Mouse (Mus musculus) neural tube, embryonic 14.5 days (tissue): Measurements from ENCODE around the gene Gabrb3. TPM values are rescaled to one million over a fixed set of nuclear protein-coding genes. Genes with fewer than 3 reads are reported as not detected.

ENCODE experiments used
- ATAC-seq: fragments of 200-750 bp; cut with Nextera tagmentation; 2 replicates; pipeline ENCODE4 v1.8.0; 2017; ENCODE audit warnings: low read depth, mild to moderate bottlenecking, moderate TSS enrichment, moderate library complexity
- H3K27ac ChIP-seq: fragments of 300-500 bp; sonication (generic); 2 replicates; pipeline ENCODE4 v1.5.1; 2014; ENCODE audit warnings: low read depth, mild to moderate bottlenecking, control low read depth, low read length, moderate library complexity, mixed read lengths
- H3K27me3 ChIP-seq: fragments of 300-500 bp; sonication (generic); 2 replicates; pipeline ENCODE4 v1.6.1; 2014; ENCODE audit warnings: low read length; ENCODE audit not compliant: control insufficient read depth, insufficient read depth
- H3K36me3 ChIP-seq: fragments of 300-500 bp; sonication (generic); 2 replicates; pipeline ENCODE4 v1.6.1; 2014; ENCODE audit warnings: low read length, mixed read lengths; ENCODE audit not compliant: control insufficient read depth, insufficient read depth
- H3K4me1 ChIP-seq: fragments of 300-500 bp; sonication (generic); 2 replicates; pipeline ENCODE4 v1.6.1; 2014; ENCODE audit warnings: low read length; ENCODE audit not compliant: control insufficient read depth, insufficient read depth
- H3K4me2 ChIP-seq: fragments of 300-500 bp; sonication (generic); 2 replicates; pipeline ENCODE4 v1.6.1; 2014; ENCODE audit warnings: mild to moderate bottlenecking, low read depth, low read length, control low read depth
- H3K4me3 ChIP-seq: fragments of 300-500 bp; sonication (generic); 2 replicates; pipeline ENCODE4 v1.5.1; 2014; ENCODE audit warnings: low read depth, low read length, control low read depth, mixed read lengths
- H3K9ac ChIP-seq: fragments of 300-500 bp; sonication (generic); replicated peaks from 2 replicates; pipeline ENCODE4 v1.6.1; 2014; ENCODE audit warnings: low read depth, mild to moderate bottlenecking, control low read depth, low read length, mixed read lengths
- H3K9me3 ChIP-seq: fragments of 300-500 bp; sonication (generic); 2 replicates; pipeline ENCODE4 v1.6.1; 2016; ENCODE audit warnings: low read length; ENCODE audit not compliant: control insufficient read depth
- WGBS: fragments of 180-500 bp; shearing (Covaris S2); extraction: QIAGEN DNeasy Blood & Tissue Kit; methylation state at CpG from one replicate; pipeline ENCODE4 v1.1.7; 2014; 5-methylcytosine and 5-hydroxymethylcytosine counted together
- polyA plus RNA-seq: library from polyadenylated mRNA; unstranded; fragments of >200 nt; fragmentation: Nextera tagmentation; extraction: Ambion mirVana; gene quantifications from 2 replicates; pipeline ENCODE4 v1.2.1, GENCODE M21; 2014

The Gabrb3 gene
- polyA plus RNA-seq, 1 experiment from 2014 or later: 95.3 TPM

GRCm38 (mm10) chr7:57640796-57641195 is 221.3 kb downstream of the Gabrb3 start:
- no peak overlapping the region for H3K4me2 ChIP-seq
- H3K4me1 ChIP-seq: no peaks in the 10 kb centered on the region
- H3K36me3 ChIP-seq: no peaks in the 10 kb centered on the region
- no peaks in the 10 kb centered on the region for H3K27me3 ChIP-seq
- ATAC-seq: no peak
- 47% methylated on average over 1 of the region's 1 CpGs for WGBS
- H3K9ac ChIP-seq: no peak overlapping the region
- H3K27ac ChIP-seq: no peak overlapping the region
- H3K4me3 ChIP-seq: no peak overlapping the region
- no peaks in the 10 kb centered on the region for H3K9me3 ChIP-seq

GRCm38 (mm10) chr7:57647345-57647744 is 227.9 kb downstream of the Gabrb3 start:
- Histone ChIP-seq H3K4me3 (no peak overlapping the region), H3K4me1 (no peaks in the 10 kb centered on the region), H3K4me2 (no peak overlapping the region), H3K27me3 (no peaks in the 10 kb centered on the region), H3K36me3 (no peaks in the 10 kb centered on the region), H3K9me3 (no peaks in the 10 kb centered on the region), H3K9ac (no peak overlapping the region), H3K27ac (no peak overlapping the region)
- no peak for ATAC-seq
- 93% methylated on average over 2 of the region's 2 CpGs for WGBS

- no peaks in the 10 kb centered on the region for H3K4me1 ChIP-seq
- WGBS: 95% methylated on average over 4 of the region's 4 CpGs
- no peaks in the 10 kb centered on the region for H3K36me3 ChIP-seq
- ATAC-seq: no peak
- no peak overlapping the region for H3K9ac ChIP-seq
- H3K4me2 ChIP-seq: no peak overlapping the region
- H3K27me3 ChIP-seq: no peaks in the 10 kb centered on the region
- H3K27ac ChIP-seq: no peak overlapping the region
- no peaks in the 10 kb centered on the region for H3K9me3 ChIP-seq
- H3K4me3 ChIP-seq: no peak overlapping the region
Measured at GRCm38 (mm10) chr7:57648136-57648755, 228.8 kb downstream of the Gabrb3 start.

GRCm38 (mm10) chr7:57677352-57677751 is 257.9 kb downstream of the Gabrb3 start:
- H3K4me3 ChIP-seq: no peak overlapping the region
- WGBS: 77% methylated on average over 6 of the region's 6 CpGs
- peak; percentile 45; the same call in 1 of the 2 replicates for ATAC-seq
- no peak overlapping the region for H3K4me2 ChIP-seq
- H3K27me3 ChIP-seq: no peaks in the 10 kb centered on the region
- no peaks in the 10 kb centered on the region for H3K4me1 ChIP-seq
- H3K9me3 ChIP-seq: no peaks in the 10 kb centered on the region
- H3K36me3 ChIP-seq: no peaks in the 10 kb centered on the region
- H3K27ac ChIP-seq: no peak overlapping the region
- H3K9ac ChIP-seq: no peak overlapping the region

- 57% methylated on average over 4 of the region's 4 CpGs for WGBS
- H3K4me1 ChIP-seq: no peaks in the 10 kb centered on the region
- peak; percentile 42; the same call in 1 of the 2 replicates for ATAC-seq
- no peaks in the 10 kb centered on the region for H3K9me3 ChIP-seq
- no peak overlapping the region for H3K9ac ChIP-seq
- no peak overlapping the region for H3K27ac ChIP-seq
- H3K4me3 ChIP-seq: no peak overlapping the region
- no peaks in the 10 kb centered on the region for H3K36me3 ChIP-seq
- H3K27me3 ChIP-seq: no peaks in the 10 kb centered on the region
- no peak overlapping the region for H3K4me2 ChIP-seq
Measured at GRCm38 (mm10) chr7:57689836-57690235, 270.3 kb downstream of the Gabrb3 start.

- Histone ChIP-seq H3K9me3 (no peaks in the 10 kb centered on the region), H3K4me3 (no peak overlapping the region), H3K27me3 (no peaks in the 10 kb centered on the region), H3K36me3 (no peaks in the 10 kb centered on the region), H3K4me1 (no peaks in the 10 kb centered on the region), H3K27ac (no peak overlapping the region), H3K9ac (no peak overlapping the region), H3K4me2 (no peak overlapping the region)
- WGBS: 71% methylated on average over 7 of the region's 7 CpGs
- no peak for ATAC-seq
Measured at GRCm38 (mm10) chr7:57700370-57700769, 280.9 kb downstream of the Gabrb3 start.

- no peak overlapping the region for H3K9ac ChIP-seq
- H3K4me3 ChIP-seq: no peak overlapping the region
- H3K4me2 ChIP-seq: no peak overlapping the region
- no peaks in the 10 kb centered on the region for H3K4me1 ChIP-seq
- no peaks in the 10 kb centered on the region for H3K27me3 ChIP-seq
- H3K9me3 ChIP-seq: no peaks in the 10 kb centered on the region
- no peak for ATAC-seq
- H3K27ac ChIP-seq: no peak overlapping the region
- no peaks in the 10 kb centered on the region for H3K36me3 ChIP-seq
Measured at GRCm38 (mm10) chr7:57701046-57701445, 281.6 kb downstream of the Gabrb3 start.

- WGBS: 68% methylated on average over 1 of the region's 1 CpGs
Measured at GRCm38 (mm10) chr7:57703580-57703979, 284.1 kb downstream of the Gabrb3 start.

GRCm38 (mm10) chr7:57706092-57706491 is 286.6 kb downstream of the Gabrb3 start:
- WGBS: 95% methylated on average over 6 of the region's 6 CpGs
- H3K9me3 ChIP-seq: no peaks in the 10 kb centered on the region
- H3K36me3 ChIP-seq: no peaks in the 10 kb centered on the region
- H3K9ac ChIP-seq: no peak overlapping the region
- H3K4me1 ChIP-seq: peaks cover 9% of the 10 kb centered on the region; the same call in 1 of the 2 replicates
- no peak overlapping the region for H3K27ac ChIP-seq
- H3K27me3 ChIP-seq: no peaks in the 10 kb centered on the region
- H3K4me2 ChIP-seq: no peak overlapping the region
- no peak overlapping the region for H3K4me3 ChIP-seq
- ATAC-seq: no peak

More at GRCm38 (mm10) chr7:57703580-57703979, 284.1 kb downstream of the Gabrb3 start:
- Histone ChIP-seq H3K9ac (no peak overlapping the region), H3K4me2 (no peak overlapping the region), H3K36me3 (no peaks in the 10 kb centered on the region), H3K27ac (no peak overlapping the region), H3K4me1 (peaks cover 9% of the 10 kb centered on the region; the same call in 1 of the 2 replicates), H3K4me3 (no peak overlapping the region), H3K9me3 (no peaks in the 10 kb centered on the region), H3K27me3 (no peaks in the 10 kb centered on the region)
- ATAC-seq: no peak
